Mouse (Mus musculus): ENCODE measurements at regions not wholly inside any gene's neighbourhood (a gene's known extent, or its start where the extent isn't known, plus 50 kb on each side); places are given as distances from the start of the nearest gene placed in this dataset.

- DNase-seq (ENCODE audit: low read depth, low spot score) = peak; percentile 73
Measured at GRCm38 (mm10) chr12:22745556-22745955, 1034.5 kb downstream of the Gm10330 start.

- DNase-seq (ENCODE audit: low read depth, low spot score) = peak; percentile 26
Measured at GRCm38 (mm10) chr12:22745067-22745466, 1035.0 kb downstream of the Gm10330 start.

Measured in ZHBTc4 (cell line).